Mouse (Mus musculus) spleen, adult 12 weeks (tissue): Measurements from ENCODE around the gene Aup1.

ENCODE experiments used
- DNase-seq: peaks from one replicate; pipeline ENCODE4 v3.0.0; 2022; ENCODE audit warnings: low spot score

Aup1 gene

DNA sequence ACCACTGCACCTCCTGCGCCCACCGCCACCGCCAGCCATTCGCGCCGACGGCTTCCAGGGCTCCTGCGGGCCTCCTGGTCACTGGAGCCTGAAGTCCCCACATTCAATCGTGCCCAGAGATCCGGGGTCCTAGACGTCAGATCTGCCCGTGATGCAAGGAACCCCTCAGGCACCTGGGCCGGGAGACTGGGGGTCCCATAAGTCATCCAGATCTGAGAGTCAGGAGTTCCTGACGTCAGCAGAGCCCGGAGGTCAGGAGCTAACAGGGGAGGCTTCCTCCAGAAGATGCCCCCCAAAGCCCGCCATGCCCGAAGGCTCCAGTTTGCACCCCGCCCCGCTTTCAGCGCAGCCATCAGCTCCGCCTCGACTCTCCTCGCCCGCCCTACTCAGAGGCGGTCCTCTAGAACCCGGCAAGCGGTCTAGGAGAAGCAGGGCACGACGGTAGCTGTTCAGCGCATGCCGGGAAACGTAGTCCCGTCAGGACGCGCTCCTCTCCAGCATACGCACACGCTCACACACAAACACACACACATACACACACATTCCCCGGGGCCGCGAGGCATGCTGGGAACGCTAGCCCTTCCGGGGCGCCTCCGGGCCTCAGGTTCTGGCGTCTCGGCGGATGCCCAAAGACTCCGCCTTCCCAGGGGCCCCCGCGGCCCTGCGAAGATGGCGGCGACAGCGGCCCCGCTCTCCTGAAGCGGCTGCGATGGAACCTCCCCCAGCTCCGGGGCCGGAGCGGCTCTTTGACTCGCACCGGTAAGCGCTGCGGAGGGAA lies at the start of gene Aup1:
Gene Aup1 (plus strand): TSS at position 448 of the 778 bp plus-strand sequence.
- DNase-seq: peak; percentile 97

DNA sequence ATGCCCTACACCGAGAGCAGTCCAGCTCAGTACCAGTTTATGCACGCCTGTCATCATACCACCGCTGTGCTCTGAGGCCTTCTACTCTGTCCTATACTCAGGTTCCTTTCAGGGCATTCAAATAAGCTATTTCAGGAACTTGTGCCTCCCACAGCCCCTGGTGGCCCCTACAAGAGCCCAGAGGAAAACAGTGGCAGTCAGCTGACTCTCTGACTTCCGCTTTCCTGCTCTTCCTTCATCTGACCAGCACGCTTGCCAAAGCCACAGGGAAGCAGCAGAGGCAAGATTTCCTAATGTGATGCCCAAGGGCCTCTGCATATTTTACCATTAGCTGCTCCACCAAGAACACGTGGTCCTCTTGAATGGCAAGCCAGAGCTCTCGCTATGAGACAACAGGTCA lies 49.4 kb upstream of the Aup1 start:
- DNase-seq: no peak

DNA sequence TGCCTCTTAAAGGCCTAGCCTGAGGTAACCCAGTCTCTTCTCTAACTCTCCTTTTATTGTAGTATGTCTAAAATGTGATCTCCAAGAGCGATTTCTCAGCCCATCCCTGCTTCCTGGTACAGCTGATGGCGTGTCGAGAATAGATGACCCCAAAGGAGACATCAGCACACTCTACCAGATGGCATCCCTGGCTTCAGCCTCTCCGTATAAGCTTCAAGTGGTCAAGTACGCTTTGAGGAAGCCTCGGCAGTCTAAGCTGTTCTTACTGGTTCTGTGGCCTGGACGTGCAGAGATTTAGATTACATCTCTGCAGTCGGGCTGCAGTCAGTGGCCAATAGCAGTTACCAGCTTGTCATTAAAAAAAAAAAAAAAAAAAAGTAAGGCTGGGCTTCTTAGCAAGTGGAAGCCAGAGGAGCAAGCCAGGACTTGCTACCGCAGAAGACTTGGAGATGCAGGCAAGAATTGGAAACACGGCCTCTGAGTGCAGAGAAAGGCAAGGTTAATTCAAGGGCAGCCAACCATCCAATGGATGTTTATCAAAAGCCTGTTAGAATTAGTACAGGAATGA lies 48.8 kb upstream of the Aup1 start:
- no peak for DNase-seq

- DNase-seq: no peak
Measured at GRCm38 (mm10) chr6:83006114-83006513, 48.2 kb upstream of the Aup1 start.

DNA sequence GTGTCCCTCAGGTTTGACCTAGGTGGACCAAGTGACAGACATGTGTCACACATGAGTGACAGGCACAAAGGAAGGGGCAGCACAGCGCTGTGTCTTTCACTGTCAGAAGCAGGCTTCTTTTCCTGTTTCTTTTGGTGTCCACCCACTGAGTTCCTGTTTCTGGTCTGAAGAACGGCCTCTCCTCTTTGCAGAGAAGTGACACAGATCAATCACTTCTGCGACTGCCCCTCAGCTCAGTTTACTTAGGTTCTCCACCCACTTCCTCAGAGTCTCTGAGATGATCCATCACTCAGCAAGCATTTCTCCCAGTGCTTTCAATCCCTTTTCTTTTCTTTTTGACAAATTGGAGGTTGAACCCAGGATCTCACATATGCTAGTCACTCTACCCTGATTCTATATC lies 45.7 kb upstream of the Aup1 start:
- no peak for DNase-seq

DNA sequence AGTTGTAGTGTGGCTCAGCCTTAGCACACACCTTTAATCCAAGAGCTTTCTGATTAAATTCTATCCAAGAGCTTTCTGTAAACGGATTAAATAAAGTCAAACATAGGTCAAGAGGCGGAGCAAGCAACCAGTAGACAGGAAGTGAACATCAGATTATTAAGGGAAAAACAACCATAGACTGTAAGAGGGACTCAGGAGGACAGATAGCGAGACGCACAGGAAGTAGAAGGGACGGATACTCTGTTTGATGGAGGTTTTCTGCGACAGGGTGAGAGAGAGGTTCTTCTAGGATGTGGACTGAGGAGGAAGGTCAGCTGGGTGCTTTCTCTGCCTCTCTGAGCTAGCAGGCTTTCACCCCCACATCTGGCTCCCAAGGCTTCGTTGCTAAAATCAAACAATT lies 44.3 kb upstream of the Aup1 start:
- no peak for DNase-seq

DNA sequence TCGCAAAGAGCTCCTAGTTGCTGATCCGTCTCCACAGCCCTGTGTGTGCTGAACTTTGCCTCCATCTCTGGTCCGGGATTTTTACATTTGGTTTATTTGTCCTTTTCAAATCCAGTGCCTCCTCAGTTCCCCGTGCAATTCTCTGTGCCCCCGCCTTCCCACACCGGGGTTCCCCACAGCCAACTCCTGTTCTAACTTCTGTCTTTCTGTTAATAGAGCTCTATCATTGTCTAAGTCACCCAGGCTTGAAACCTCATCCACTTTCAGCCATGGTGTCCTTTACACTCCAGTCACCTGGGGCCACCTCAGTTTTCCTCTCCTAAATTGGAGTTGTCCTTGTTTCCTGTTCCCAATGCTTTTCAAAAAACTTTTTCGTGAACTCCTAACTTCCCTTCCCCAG lies 43.1 kb upstream of the Aup1 start:
- DNase-seq: no peak

DNA sequence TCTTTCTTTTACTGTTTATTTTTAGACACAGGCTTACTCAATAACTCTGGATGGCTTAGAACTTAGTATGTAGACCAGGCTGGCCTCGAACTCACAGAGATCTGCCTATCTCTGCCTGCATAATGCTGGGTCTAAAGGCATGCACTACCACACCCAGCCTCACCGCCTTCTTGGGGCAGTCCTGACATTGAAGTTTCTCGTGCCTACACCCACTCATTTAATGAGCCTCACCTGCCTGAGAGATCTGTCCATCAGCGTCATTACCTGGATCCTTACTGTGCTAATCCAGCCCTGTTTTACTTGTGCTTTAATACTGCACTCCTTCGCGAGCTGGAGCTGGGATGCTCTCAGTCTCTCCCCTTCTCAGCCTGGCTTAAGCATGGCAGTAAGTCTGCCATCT lies 42.6 kb upstream of the Aup1 start:
- no peak for DNase-seq

- DNase-seq: no peak
Measured at GRCm38 (mm10) chr6:83013444-83013843, 40.9 kb upstream of the Aup1 start.

DNA sequence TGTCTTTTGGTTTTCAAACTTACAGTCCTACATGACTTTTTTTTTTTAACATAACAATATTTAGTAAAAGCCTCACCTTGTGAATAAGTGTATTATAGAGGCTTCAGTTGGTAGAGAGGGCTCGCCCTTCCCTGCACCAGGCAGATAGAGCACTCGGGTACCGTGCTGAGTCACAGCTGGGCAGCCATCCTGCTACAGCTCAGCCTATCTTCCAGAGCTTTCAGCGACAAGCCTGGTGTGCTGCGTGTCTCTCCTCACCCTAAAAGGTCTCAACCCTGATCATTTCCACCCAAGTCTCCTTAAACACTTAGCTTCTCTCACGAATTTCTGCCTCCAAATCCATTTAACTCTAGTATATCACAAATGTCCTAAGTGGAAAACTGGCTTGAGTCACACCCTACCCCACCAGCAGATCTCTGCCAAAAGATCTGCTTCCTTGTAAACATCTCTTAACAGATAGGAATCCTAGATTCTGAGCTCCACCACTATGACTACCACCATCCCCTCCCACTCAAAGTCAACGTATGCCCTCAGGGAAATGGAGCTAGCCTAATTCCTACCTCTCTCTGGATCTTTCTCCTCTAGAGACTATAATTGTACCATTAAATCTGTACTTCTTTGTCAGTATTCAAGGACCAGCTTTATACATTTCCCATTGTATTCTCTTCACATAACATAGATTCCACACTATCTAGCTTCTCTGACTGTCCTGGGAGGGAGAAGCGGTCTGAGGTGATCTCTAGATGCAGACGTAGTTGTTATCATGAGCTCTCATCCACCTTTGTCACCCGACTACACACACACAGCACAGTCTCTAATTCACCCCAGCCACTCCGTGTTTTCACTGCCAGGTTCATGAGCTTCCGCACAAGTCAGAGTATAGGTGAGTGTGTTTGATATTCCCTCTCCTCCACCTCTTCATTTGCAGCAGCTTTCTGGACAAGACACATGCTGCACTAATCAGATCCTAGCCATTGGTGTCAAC lies 39.5 kb upstream of the Aup1 start:
- DNase-seq: peak; percentile 73

- no peak for DNase-seq
Measured at GRCm38 (mm10) chr6:83015749-83016148, 38.6 kb upstream of the Aup1 start.

DNA sequence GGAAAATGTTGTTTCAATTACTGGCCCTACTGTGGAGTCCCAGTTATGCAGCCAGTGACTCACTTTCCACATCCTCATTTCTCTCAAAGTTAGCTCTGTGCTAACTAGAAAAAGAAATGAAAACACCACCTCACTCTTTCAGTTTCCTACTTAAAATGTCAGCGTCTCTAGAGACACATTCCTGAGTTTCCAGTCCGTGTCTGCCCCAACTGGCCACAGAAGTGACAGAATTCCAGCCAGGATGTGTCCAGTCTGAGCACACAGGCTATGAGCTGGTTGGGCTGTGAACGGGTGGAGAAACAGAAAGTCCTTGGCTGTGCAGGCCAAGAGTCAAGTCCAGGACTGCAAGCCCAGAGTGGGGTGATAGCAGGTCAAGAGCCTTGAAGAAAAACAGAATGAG lies 37.1 kb upstream of the Aup1 start:
- no peak for DNase-seq

GRCm38 (mm10) chr6:83019044-83019443 lies 35.3 kb upstream of the Aup1 start:
- no peak for DNase-seq

GRCm38 (mm10) chr6:83020121-83020520 lies 34.2 kb upstream of the Aup1 start:
- no peak for DNase-seq

GRCm38 (mm10) chr6:83020836-83021593 lies 33.3 kb upstream of the Aup1 start:
- no peak for DNase-seq

DNA sequence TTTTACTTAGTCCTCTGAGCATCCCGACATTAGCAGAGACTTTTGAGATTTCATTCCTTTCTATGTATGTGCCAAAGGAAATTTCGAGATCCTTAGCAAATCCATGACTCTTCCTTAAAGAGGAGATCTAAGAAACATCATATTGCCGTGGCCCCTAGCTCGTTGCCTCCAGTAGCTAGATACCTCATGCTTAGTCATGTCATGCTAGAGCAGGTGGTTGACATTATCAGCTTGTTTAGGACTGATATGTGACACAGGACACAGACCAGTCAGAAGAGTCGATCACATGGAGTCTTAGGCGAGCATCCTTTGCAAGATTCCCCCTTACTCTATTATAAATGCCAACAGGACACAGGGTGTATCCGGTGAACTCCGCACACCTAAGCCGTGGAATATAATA lies 31.3 kb upstream of the Aup1 start:
- no peak for DNase-seq

- no peak for DNase-seq
Measured at GRCm38 (mm10) chr6:83023786-83024185, 30.5 kb upstream of the Aup1 start.

DNA sequence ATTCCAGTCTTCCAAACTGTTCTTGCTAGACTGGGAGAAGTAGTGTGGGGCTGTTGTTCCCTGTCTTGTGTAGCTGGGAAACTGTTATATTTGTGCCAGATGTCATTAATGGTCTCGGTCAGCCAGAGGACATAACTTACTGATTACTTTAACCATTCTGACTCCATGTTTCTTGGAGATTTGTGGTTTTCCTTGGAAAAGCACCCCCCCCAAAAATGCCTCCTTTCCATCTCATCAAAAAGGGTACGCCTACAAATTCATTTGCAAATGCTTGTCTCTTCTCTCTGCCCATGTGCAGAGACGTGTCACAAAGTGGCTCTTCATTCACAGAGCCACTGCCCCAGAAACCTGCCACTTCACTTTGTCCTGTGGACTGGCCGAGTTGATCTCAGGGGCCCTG lies 29.9 kb upstream of the Aup1 start:
- DNase-seq: no peak

DNA sequence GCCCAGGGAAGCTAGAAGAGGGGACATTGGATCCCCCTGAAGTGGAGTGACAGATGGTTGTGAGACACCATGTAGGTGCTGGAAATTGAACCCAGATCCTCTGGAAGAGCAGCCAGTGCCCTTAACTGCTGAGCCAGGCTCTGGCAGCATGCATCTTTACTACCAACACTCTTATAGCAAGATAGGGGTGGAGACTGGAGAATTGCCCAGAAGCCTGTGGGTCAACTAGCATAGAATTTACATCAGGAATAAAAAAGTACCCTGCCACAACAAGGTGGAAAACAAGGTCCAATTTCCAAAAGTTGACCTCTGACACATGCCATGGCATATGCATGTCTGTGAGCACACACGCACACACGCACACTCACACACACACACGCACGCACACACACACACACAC lies 29.1 kb upstream of the Aup1 start:
- DNase-seq: no peak

DNA sequence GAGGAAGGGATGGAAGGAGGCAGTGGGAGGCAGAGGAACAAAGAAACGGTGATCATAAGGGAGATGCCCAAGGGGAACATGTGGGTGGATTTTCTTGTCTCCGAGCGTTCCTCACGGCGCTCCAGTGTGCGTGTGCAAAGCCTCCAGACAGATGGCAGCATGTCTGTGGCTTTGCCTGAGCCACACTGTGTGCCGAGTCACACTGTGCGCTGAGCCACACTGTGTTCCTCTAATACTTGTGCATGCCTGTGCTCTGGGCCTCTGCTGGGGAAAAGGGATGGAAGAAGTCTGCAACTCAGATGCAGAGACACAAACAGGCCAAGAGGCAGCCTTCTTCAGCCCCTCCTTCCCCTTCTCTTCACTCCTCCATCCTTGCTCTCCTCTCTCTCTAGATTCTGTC lies 27.0 kb upstream of the Aup1 start:
- no peak for DNase-seq

- no peak for DNase-seq
Measured at GRCm38 (mm10) chr6:83027706-83028105, 26.6 kb upstream of the Aup1 start.

DNA sequence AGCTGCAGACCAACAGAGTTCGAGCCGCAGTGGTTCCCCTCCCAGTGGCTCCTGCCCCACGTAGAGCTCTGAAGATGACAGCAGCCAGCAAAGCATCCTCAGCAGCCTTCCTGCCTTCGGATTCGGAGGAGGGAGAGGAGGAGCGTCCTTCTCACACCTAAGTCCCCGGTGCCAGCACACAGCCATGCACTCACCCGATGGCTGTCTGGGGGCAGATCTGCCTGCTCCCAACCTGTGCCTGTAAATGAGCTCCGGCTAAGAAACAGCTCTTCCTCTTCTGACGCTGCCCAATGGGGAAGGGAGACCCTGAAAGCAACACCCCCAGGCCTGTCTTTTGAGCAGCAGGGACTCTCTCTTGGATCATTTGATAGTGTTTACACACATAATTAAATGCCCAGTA lies 24.5 kb upstream of the Aup1 start:
- no peak for DNase-seq
